Mouse (Mus musculus) hindbrain, embryonic 14.5 days (tissue): ENCODE measurements around the gene Kcna7. TPM values are rescaled to one million over a fixed set of nuclear protein-coding genes. Genes with fewer than 3 reads are reported as not detected.
A peak's percentile ranks its signal among the peaks of the same experiment; 100 is the strongest.

Experiments used
- ATAC-seq: fragments of 200-750 bp; cut with Nextera tagmentation; 2 replicates; pipeline ENCODE4 v1.8.0; 2017; ENCODE audit warnings: moderate number of reproducible peaks, mild to moderate bottlenecking, moderate TSS enrichment, moderate library complexity; ENCODE audit not compliant: low FRiP score
- DNase-seq: peaks from one replicate; pipeline ENCODE4 v3.0.0-alpha.2; 2015; ENCODE audit warnings: low spot score
- H3K27ac ChIP-seq: fragments of 300-500 bp; sonication (generic); 2 replicates; pipeline ENCODE4 v1.5.1; 2014; ENCODE audit warnings: mild to moderate bottlenecking, moderate library complexity
- H3K27me3 ChIP-seq: fragments of 300-500 bp; sonication (generic); 2 replicates; pipeline ENCODE4 v1.6.1; 2014; ENCODE audit warnings: mild to moderate bottlenecking, low read length, mixed read lengths; ENCODE audit not compliant: control insufficient read depth, insufficient read depth
- H3K36me3 ChIP-seq: fragments of 300-500 bp; sonication (generic); replicated peaks from 2 replicates; pipeline ENCODE4 v1.6.1; 2014; ENCODE audit not compliant: control insufficient read depth, insufficient read depth
- H3K4me1 ChIP-seq: fragments of 300-500 bp; sonication (generic); replicated peaks from 2 replicates; pipeline ENCODE4 v1.6.1; 2014; ENCODE audit warnings: antibody characterized with exemption, low read length, mixed read lengths; ENCODE audit not compliant: control insufficient read depth, insufficient read depth
- H3K4me2 ChIP-seq: fragments of 300-500 bp; sonication (generic); replicated peaks from 2 replicates; pipeline ENCODE4 v1.6.1; 2014; ENCODE audit warnings: mild to moderate bottlenecking, moderate library complexity
- H3K4me3 ChIP-seq: fragments of 300-500 bp; sonication (generic); replicated peaks from 2 replicates; pipeline ENCODE4 v1.5.1; 2014; ENCODE audit warnings: mild to moderate bottlenecking, low read length
- H3K9ac ChIP-seq: fragments of 300-500 bp; sonication (generic); 2 replicates; pipeline ENCODE4 v1.6.1; 2014
- H3K9me3 ChIP-seq: fragments of 300-500 bp; sonication (generic); 2 replicates; pipeline ENCODE4 v1.6.1; 2016; ENCODE audit warnings: low read length; ENCODE audit not compliant: control insufficient read depth
- WGBS: fragments of 180-500 bp; shearing (Covaris S2); extraction: QIAGEN DNeasy Blood & Tissue Kit; methylation state at CpG from one replicate; pipeline ENCODE4 v1.1.7; 2014; 5-methylcytosine and 5-hydroxymethylcytosine counted together
- microRNA-seq: library from miRNA; unstranded; fragments of <30 nt; microRNA quantifications from one replicate; pipeline ENCODE4, GENCODE M21; 2016
- polyA plus RNA-seq: library from polyadenylated mRNA; unstranded; fragments of >200 nt; fragmentation: Nextera tagmentation; extraction: Ambion mirVana; gene quantifications from 2 replicates; pipeline ENCODE4 v1.2.1, GENCODE M21; 2014

Kcna7 gene
- polyA plus RNA-seq, 1 experiment from 2014 or later: not detected

DNA sequence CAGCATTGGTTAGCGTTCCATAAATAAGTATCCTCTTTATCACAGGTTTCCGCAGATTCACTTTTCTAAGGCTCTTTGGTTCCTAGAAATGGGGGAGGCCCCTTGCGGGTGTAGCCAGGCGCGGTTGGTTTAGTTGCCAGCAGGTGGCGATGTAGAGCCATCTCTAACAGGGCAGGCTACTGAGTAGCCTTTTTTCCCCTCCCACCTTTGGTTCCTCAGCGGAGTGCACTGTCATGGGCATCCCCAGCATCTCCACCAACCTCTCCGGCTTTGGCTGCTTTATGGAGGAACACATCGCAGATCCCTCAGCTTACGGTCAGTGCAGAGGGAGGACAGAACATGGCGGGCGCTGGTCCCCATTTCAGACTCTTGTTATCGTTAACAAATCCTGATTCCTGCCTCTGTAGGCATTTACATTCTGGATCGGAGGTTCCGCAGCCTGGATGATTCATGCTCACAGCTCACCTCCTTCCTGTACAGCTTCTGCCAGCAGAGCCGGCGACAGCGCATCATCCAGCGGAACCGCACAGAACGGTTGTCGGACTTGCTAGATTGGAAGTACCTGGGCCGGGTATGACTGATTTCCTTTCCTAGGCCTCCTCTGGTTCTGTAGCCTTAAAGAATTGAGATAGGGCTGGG lies 46.0 kb downstream of the Kcna7 start:
- H3K27me3 ChIP-seq: no peaks in the 10 kb centered on the region
- 0 out of 2 replicates have a peak overlapping the region, but pooled peaks have one; percentile 0 for H3K9ac ChIP-seq
- peak; percentile 84 for DNase-seq
- H3K9me3 ChIP-seq: no peaks in the 10 kb centered on the region
- H3K4me3 ChIP-seq: no peak overlapping the region
- H3K4me1 ChIP-seq: peaks cover under 1% of the 10 kb centered on the region; the same call in 1 of the 2 replicates
- H3K4me2 ChIP-seq: no peak overlapping the region
- H3K27ac ChIP-seq: no peak overlapping the region
- H3K36me3 ChIP-seq: peaks cover 70% of the 10 kb centered on the region
- peak; percentile 69 for ATAC-seq
- WGBS: 51% methylated on average over 23 of the region's 23 CpGs

DNA sequence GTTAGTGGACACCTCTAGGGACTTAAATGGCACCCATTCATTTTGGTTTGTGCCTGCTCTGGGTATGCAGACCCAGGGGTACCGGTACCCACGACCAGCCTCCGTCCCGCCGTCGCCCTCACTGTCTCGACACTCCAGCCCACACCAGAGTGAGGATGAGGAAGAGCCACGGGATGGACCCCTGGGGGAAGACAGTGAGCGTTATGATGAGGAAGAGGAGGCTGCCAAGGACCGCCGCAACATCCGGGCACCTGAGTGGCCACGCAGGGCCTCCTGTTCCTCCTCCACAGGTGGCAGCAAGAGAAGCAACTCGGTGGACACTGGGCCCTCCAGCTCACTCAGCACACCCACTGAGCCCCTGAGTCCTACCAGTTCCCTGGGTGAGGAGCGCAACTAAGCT lies 49.5 kb downstream of the Kcna7 start:
- 93% methylated on average over 15 of the region's 15 CpGs for WGBS
- H3K36me3 ChIP-seq: peaks cover 70% of the 10 kb centered on the region
- ATAC-seq: no peak

DNA sequence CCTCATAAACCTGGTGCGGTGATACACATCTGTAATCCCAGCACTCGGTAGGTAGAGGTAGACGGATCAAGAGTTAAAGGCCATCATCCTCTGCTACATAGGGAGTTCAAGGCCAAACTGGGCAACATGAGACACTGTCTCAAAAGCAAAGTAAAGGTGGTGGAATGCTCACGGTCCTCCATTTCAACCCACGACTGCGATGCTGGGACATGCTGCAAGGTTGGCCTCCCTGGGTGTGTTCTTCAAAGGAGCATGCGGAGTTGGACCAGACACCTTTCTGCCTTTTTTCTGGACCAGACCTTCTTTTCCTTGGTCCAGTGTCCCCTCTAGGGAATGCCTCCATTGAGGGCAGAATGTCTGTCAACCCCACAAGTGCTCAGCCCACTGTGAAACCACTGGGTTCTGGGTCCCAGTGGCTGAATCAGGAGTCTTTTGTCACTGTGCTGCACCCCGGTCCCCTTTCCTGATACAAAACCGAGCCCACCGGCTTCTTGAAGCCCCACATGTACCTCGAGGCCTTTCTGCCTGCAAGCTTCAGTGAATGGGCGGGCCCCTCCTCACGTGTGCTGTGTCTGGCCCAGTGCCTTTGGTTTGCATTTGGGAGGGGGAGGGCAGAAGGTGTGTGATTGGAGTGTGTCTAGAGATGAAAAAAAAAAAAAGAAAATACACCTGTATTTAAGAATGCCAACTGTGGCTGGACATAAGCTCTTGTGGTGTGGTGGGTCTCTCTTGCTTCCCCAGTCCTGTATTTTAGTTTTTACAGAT lies 50.7 kb downstream of the Kcna7 start:
- Histone ChIP-seq H3K36me3 (peaks cover 68% of the 10 kb centered on the region), H3K27ac (no peak overlapping the region), H3K4me2 (no peak overlapping the region), H3K9ac (no peak overlapping the region), H3K4me3 (no peak overlapping the region), H3K4me1 (peaks cover 30% of the 10 kb centered on the region), H3K27me3 (no peaks in the 10 kb centered on the region), H3K9me3 (no peaks in the 10 kb centered on the region)
- ATAC-seq (no peak), DNase-seq (no peak)
- WGBS: 76% methylated on average over 13 of the region's 13 CpGs

More for the DNA sequence above, 49.5 kb downstream of the Kcna7 start:
- no peak for DNase-seq
- Histone ChIP-seq H3K4me2 (no peak overlapping the region), H3K9ac (no peak overlapping the region), H3K27me3 (no peaks in the 10 kb centered on the region), H3K4me1 (peaks cover 20% of the 10 kb centered on the region), H3K27ac (no peak overlapping the region), H3K9me3 (no peaks in the 10 kb centered on the region), H3K4me3 (no peak overlapping the region)

DNA sequence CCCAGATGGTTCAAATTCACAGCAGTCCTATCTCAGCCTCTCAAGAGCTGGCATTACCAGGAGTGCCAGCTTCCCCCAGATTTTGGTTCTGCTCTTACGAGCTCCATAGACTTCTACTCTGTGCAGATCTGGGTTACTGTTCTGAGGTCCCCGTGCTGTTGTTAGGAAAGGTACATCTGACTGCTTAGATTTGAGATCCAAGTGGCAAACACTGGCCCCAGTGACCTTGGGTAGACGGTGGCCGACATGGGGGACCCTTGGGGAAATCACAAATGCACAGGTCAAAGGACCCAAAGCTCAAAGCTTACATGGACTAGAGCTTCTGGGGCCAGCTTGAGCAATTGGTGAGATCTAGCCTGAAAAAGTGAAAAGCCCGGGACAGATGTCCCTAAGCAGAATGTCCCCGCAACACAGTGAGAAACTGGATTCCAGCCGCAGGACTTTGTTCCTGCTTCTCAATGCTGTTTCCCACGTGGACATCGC lies 51.3 kb downstream of the Kcna7 start:
- H3K27ac ChIP-seq: no peak overlapping the region
- H3K9me3 ChIP-seq: no peaks in the 10 kb centered on the region
- no peak for ATAC-seq
- DNase-seq: no peak
- peak overlapping the region; percentile 92 for H3K4me2 ChIP-seq
- WGBS: 48% methylated on average over 9 of the region's 9 CpGs
- peaks cover 69% of the 10 kb centered on the region for H3K36me3 ChIP-seq
- H3K4me1 ChIP-seq: peaks cover 31% of the 10 kb centered on the region
- no peaks in the 10 kb centered on the region for H3K27me3 ChIP-seq
- H3K9ac ChIP-seq: peak overlapping the region; percentile 82
- H3K4me3 ChIP-seq: peak overlapping the region; percentile 78; the same call in 1 of the 2 replicates

DNA sequence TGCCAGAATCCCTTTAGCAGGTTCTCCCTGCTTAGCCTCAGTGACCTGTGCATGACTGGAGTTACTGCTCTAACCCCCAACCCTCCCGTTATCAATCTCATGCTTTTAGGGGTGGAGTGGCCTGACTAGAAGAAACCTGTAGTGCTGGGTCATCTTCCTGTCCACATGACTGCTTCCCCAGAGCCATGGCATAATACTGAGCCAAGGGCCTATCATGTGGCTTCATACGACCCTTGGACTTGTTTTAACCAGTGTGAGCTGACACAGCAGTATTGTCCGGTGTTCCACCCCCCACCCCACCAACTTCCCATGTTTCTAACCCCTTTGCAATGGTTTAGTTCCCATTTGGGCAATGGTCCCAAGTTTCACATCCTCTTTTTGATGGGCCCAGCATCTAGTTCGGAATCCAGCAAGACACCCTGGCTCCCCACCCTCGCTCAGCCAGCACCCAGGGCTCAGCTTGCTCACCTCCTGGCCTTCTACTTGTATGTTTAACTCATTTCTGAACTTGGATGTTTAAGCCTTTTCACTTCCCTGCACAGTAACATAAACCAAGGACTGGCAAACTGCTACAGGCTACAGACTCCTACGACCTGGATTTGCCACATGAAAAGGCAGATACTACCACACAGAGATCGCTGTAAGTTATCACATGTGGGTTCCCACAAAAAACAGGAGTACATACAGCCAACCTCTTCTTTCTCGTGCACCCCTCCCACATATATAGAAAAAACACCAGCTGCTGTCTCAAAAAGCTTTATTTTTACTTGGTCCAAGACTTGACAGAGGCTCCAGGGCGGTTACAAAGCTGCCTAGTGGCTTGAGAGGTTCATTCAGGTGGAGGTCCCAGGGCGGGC lies 52.0 kb downstream of the Kcna7 start:
- 0 out of 2 replicates have a peak overlapping the region, but pooled peaks have one; percentile 97 for H3K27ac ChIP-seq
- H3K9ac ChIP-seq: peak overlapping the region; percentile 82
- no peak for ATAC-seq
- peak overlapping the region; percentile 92 for H3K4me2 ChIP-seq
- H3K4me1 ChIP-seq: peaks cover 31% of the 10 kb centered on the region
- H3K27me3 ChIP-seq: no peaks in the 10 kb centered on the region
- 70% methylated on average over 10 of the region's 10 CpGs for WGBS
- no peak for DNase-seq
- H3K4me3 ChIP-seq: peak overlapping the region; percentile 78
- H3K9me3 ChIP-seq: no peaks in the 10 kb centered on the region
- peaks cover 69% of the 10 kb centered on the region for H3K36me3 ChIP-seq

DNA sequence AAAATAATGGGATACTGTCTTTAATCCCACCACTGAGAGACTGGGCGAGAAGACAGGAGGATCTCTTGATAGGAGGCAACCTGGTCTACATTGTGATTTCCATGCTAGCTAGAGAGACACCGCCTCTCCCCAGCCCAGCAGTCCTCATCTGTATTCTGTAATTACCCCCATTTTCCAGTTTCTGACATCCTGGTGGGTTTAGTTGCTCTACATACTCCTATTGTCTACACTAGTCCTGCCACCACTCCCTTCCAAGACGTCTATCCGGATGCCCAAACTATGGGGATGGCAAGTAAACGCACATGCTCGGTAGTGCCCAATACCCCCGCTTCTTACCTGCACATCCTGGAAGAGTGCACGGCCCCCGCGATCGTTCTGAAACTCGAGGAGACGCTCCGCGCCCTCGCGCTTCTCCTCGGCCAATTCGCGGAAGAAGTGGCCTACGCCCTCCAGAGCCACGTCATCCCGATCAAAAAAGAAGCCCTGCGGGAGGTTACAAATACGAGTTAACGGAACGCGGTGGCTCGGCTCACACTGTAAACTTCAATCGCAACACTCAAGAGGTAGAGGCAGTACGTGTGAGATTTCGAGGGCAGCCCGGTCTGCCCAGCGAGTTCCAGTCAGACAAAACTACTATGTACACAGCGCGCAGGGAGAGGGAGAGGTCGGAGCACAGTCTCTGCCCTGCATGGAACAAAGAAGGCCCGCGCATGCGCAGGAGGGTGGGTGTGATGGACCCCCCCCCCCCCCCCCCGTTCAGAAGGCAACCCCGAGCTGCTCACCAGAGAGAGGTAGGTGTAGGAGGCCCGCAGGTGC lies 53.5 kb downstream of the Kcna7 start:
- WGBS: under 1% methylated on average over 40 of the region's 43 CpGs
- H3K4me3 ChIP-seq: peak overlapping the region; percentile 78
- ATAC-seq: peak; percentile 67
- peaks cover 71% of the 10 kb centered on the region for H3K36me3 ChIP-seq
- H3K4me1 ChIP-seq: peaks cover 31% of the 10 kb centered on the region
- no peaks in the 10 kb centered on the region for H3K9me3 ChIP-seq
- H3K9ac ChIP-seq: peak overlapping the region; percentile 82
- DNase-seq: peak; percentile 89
- peak overlapping the region; percentile 92 for H3K4me2 ChIP-seq
- H3K27me3 ChIP-seq: no peaks in the 10 kb centered on the region
- H3K27ac ChIP-seq: peak overlapping the region; percentile 97

Small RNAs within 50 kb of the gene (microRNA-seq; reads per million reads assigned to microRNA genes)
- not detected for gene Gm22133

Other genes starting within 250 kb of the Kcna7 start
- 0.47 and 0.48 TPM in 2 replicates for gene Slc17a7, start 241.7 kb upstream of the Kcna7 start, polyA plus RNA-seq
- gene Gfy, start 226.1 kb upstream of the Kcna7 start, polyA plus RNA-seq: not detected in 2 replicates
- gene Pth2, start 224.7 kb upstream of the Kcna7 start, polyA plus RNA-seq: 0.83 TPM in 1 of 2 replicates, not detected in the other
- 0.50 and 0.57 TPM in 2 replicates for gene Ccdc155, start 200.8 kb upstream of the Kcna7 start, polyA plus RNA-seq
- 8.7 and 11.3 TPM in 2 replicates for gene Dkkl1, start 193.5 kb upstream of the Kcna7 start, polyA plus RNA-seq
- gene Tead2, start 189.9 kb upstream of the Kcna7 start, polyA plus RNA-seq: 37.7 and 48.0 TPM in 2 replicates
- gene Cd37, start 166.5 kb upstream of the Kcna7 start, polyA plus RNA-seq: 0.94 and 1.2 TPM in 2 replicates
- 0.33 and 0.67 TPM in 2 replicates for gene Slc6a16, start 164.6 kb upstream of the Kcna7 start, polyA plus RNA-seq
- gene Slc6a21, start 128.1 kb upstream of the Kcna7 start, polyA plus RNA-seq: not detected in 2 replicates
- 7.8 and 9.3 TPM in 2 replicates for gene Trpm4, start 71.9 kb upstream of the Kcna7 start, polyA plus RNA-seq
- gene Hrc, start 70.4 kb upstream of the Kcna7 start, polyA plus RNA-seq: 0.20 and 0.41 TPM in 2 replicates
- 29.8 and 32.3 TPM in 2 replicates for gene Ppfia3, start 38.6 kb upstream of the Kcna7 start, polyA plus RNA-seq
- gene Lin7b, start 35.1 kb upstream of the Kcna7 start, polyA plus RNA-seq: 34.8 and 37.9 TPM in 2 replicates
- gene Snrnp70, start 9.9 kb upstream of the Kcna7 start, polyA plus RNA-seq: 61.4 and 72.3 TPM in 2 replicates
- gene Ntf5, start 8.0 kb downstream of the Kcna7 start, polyA plus RNA-seq: 0.13 TPM in 1 of 2 replicates, not detected in the other
- gene Lhb, start 15.2 kb downstream of the Kcna7 start, polyA plus RNA-seq: 1.2 and 2.0 TPM in 2 replicates
- gene Gys1, start 29.2 kb downstream of the Kcna7 start, polyA plus RNA-seq: 17.8 and 21.6 TPM in 2 replicates
- 83.9 and 93.5 TPM in 2 replicates for gene Ruvbl2, start 32.4 kb downstream of the Kcna7 start, polyA plus RNA-seq
- 4,936 and 5,483 TPM in 2 replicates for gene Ftl1, start 54.2 kb downstream of the Kcna7 start, polyA plus RNA-seq
- 182 and 190 TPM in 2 replicates for gene Bax, start 61.2 kb downstream of the Kcna7 start, polyA plus RNA-seq
- gene Tulp2, start 76.2 kb downstream of the Kcna7 start, polyA plus RNA-seq: 0.13 and 0.35 TPM in 2 replicates
- not detected in 2 replicates for gene Gm45808, start 81.2 kb downstream of the Kcna7 start, polyA plus RNA-seq
- 2.8 and 3.6 TPM in 2 replicates for gene Dhdh, start 83.2 kb downstream of the Kcna7 start, polyA plus RNA-seq
- 121 and 122 TPM in 2 replicates for gene Nucb1, start 104.8 kb downstream of the Kcna7 start, polyA plus RNA-seq
- 12.9 and 13.0 TPM in 2 replicates for gene Ppp1r15a, start 120.6 kb downstream of the Kcna7 start, polyA plus RNA-seq
- gene Plekha4, start 120.7 kb downstream of the Kcna7 start, polyA plus RNA-seq: 1.4 and 2.3 TPM in 2 replicates
- gene Hsd17b14, start 149.2 kb downstream of the Kcna7 start, polyA plus RNA-seq: 0.25 TPM in 1 of 2 replicates, not detected in the other
- 17.4 and 19.0 TPM in 2 replicates for gene Bcat2, start 164.5 kb downstream of the Kcna7 start, polyA plus RNA-seq
- not detected in 2 replicates for gene Fgf21, start 209.8 kb downstream of the Kcna7 start, polyA plus RNA-seq
- not detected in 2 replicates for gene Fut1, start 211.6 kb downstream of the Kcna7 start, polyA plus RNA-seq
- gene Izumo1, start 216.2 kb downstream of the Kcna7 start, polyA plus RNA-seq: not detected in 2 replicates
- 17.2 and 18.3 TPM in 2 replicates for gene Rasip1, start 221.8 kb downstream of the Kcna7 start, polyA plus RNA-seq
- 3.0 and 3.1 TPM in 2 replicates for gene Mamstr, start 234.3 kb downstream of the Kcna7 start, polyA plus RNA-seq